Mouse (Mus musculus): ENCODE data around the gene Taf1d. TPM values are rescaled to one million over a fixed set of nuclear protein-coding genes. Genes with fewer than 3 reads are reported as not detected.
"Not testable (repeated sequence)": the region's sequence is repeated elsewhere in the genome, so short reads cannot be mapped to it uniquely, and the experiment has no call there.

Gene Taf1d
- total RNA-seq, 1 experiment from 2014 or later: 129 TPM

DNA sequence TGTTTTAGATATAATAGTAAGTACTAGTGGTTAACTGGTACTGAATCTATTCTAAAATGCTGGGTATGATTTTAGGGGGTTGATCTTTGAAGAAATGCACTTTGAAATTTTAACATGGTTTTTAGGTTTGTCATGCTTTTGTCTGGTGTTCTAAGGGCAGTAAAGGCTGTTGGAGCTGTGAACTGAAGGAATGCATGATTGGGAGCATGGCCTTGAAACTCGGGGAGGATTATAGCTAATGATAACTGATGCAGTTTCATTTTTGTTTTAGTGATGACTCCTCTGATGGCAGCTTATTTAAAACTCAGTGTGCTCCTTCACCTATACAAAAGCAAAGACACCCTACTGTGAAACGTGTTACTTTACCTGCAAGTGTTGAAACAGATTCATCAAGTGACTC is 2.2 kb downstream of the Taf1d start:
- no peak for DNase-seq

DNA sequence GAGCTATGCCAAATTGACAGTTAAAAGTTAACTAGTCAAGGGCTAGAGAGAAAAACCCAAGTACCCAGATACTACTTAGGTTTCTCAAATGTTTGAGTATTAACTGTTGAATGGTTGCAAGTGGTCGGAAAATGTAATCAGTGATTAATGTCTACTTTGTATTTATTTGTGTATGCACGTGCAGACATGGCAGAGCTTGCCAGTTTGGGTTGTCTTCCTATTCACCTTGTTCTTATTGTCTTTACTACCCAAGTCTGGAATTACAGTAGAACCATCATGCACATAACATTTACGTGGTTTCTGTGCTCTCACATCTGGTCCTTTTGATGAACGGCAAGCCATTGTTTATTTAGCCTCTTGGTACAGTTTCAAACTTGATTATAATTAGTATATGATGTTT is 3.4 kb downstream of the Taf1d start:
- DNase-seq: no peak

DNA sequence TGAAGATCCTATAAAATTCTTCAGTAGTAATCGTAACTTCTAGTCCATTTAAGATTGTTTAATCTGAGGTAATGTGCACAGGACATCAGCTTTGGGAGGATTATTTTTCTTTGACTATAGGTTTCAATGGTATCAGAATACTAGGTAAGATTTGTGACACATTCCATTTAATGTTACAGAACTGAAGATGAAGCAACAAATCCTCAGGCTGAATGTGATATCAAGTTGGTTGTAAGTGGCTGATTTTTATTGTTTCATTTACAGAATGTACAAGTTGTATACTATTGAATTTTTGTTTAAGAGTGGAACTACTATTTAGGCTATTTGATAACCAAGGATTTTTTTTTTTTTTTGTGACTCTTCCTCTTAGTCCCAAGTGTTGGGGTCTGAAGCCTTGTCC is 4.2 kb downstream of the Taf1d start:
- no peak for DNase-seq

DNA sequence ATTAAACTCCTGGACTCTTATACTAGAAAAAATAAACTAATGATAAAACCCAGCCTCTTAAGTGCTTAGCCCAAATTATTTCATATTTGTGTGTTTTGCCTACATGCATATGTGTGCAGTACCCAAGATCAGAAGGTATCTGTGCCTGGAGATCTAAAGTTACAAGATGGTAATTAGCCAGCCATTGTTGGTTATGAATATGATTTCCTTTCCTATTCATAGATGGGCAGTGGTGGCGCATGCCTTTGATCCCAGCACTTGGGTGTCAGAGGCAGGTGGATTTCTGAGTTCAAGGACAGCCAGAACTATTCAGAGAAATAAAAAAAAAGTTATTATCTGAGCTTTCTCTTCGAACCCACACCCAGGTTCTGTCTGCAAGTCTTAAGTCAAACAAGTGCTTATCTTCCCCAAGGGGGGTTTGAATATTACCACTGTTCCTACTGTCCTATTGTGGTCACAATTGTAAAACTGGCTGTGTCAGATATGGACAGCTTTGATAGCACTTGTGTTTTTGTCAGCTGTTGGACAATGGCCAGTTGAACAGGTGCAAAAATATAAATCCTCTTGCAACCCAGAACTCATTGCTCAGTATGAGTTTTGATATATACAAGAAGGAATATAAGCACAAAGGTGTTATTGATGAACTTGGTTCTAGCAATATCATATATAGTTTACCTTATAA is 6.2 kb downstream of the Taf1d start:
- no peak for DNase-seq

DNA sequence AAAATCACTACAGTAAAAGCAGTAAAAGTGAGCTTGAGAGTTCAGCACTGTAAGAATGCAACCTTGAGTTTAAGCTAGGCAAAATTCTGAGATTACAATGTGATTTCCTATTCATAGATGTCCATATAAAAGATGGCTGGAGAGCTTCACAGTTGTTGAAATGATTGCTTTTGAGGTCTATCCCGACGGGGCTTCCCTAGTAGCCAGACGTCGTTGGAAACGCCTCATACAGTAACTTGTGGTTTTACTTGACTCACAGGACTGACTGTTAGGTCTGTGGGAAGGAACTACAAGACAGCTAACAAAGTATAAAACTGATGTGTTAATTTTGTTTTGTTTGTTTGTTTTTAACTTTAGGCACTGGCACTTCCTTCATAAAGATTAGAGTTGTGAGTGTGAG is 7.6 kb downstream of the Taf1d start:
- no peak for DNase-seq

DNA sequence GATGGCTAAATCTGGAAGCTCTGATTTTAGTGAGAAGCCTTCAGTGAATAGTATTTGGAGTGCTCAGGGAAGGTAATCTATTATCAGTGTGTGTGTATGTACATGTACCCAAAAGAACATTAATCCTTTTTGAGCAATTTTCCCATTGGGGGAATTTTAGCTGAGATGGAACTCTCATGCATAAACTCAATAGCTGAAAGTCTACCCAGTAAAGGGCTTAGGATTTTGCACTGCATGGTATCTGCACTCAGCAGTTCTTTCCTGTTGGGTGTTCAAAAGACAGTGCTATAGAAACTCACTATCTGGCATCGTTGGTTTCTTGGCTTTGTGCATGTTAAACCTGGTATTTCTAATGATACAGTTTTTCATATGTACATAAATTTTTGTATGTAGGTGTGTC is 8.6 kb downstream of the Taf1d start:
- no peak for DNase-seq

DNA sequence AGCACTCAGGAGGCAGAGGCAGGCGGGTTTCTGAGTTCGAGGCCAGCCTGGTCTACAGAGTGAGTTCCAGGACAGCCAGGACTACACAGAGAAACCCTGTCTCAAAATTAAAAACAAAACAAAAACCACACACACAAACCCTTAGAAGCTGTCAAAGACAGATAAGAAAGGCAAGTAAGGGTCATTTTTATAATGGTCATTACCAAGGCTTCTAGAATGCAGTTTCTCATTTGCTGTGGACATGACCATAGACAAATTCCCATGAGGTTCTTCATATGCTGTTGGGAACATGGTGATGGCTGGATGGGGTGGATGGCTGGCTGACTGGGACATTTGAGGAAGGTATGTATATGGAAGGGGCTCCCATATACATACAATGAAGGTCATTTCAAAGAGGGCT is 10.3 kb downstream of the Taf1d start:
- not testable (repeated sequence) for DNase-seq

DNA sequence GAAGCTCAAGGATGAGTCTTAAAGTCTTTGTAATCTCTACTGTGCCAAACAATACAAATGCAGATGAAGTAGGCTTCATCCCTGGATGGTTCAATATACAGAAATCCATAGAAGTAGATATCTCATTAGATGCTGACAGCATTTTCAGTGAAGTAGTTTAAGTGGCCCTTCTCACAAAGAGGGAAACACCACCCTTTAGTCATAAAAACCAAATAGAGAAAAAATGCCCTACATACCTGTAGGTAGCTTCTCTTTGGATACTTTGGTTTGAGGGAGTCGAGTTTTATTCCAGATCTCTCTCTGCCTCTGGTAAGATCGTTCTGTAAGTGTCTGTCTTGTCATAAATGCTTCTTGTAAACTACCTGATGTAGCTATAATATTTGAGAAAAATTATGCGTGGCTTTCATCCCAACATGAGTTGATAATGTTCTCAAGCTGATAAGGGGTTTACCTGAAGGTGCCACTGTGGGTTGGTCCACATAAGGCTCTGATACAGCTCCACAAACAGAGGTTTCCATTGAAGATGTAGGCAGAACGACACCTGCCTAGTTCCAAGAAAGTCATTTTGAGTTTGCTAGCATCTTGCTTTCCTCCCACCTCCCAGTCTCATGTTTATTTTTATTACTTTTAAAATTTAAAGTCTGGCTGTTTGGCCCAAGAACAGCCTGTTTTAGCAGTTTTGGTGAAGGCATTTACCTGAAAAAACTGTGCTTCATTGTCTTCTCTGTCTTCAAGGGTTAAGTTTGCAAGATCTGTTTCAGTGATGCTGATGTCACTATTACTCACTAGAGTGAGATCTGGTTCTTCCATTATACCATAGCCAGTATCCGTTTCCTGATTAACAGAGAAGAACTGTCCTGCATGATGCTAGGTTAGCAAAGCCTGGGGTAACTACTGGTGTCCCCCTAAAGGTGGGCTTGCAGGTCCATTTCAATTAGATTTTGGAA is 11.5 kb downstream of the Taf1d start:
- no peak for DNase-seq

DNA sequence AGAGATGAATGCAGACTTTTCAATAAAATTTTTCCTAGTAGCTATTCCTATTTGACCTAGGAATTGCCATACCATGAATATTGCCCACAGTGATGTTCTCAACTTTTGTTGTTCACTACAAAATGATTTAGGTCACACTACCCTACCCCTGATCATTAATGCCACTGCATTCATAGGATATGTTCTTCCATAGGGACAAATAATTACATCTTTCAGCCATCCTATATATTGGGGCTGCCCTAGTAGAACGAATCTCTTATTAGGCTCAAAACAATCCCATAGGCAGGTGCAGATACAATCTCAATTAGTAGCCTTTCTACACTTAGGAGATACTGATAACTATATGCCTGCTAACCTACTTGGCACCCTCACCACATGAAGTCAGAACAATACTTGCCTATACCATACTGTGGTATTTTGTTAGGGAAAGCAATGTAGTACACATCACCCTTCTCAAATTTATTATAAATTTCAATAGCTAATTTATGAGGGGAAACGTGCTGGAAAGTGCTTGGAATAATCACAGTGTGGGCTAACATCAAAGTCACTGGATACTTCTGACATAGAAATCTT is 12.2 kb downstream of the Taf1d start:
- DNase-seq: no peak

DNA sequence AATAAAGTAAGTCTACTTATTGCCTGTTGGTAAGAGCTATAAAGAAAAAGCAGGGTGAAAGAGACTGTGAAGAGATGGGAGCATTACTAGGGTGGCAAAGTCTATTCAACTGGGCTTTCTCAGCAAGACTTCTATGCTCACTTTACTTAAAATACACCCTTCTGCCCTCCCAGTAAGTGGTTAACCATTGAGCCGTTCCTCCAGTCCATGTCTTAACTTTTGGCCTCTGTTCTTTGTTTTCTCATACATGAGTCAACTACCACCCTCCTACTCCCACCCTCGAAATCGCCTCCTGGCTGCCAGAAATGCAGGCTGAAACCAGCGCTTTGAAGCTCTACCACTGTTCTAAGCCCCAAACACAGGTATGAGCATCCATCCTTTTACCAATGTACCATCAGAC is 31.8 kb downstream of the Taf1d start:
- no peak for DNase-seq

DNA sequence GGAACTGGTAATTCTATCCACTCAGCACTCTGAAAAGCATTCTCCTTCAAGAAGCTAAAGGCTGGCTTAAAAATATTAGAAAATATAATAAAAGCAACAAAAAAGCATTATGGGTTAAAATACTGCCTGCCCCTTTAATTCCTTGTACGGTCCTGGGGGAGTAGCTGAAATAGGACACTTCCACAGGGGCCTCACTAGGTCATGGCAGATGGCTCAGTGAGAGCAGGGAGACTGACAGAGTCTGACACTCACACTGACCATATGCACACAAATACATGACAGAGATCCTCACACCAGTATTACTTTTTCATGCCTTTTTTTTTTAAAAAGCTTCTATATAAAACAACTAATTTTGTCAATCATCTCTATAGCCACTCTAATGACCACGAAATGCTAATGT is 43.9 kb downstream of the Taf1d start:
- DNase-seq: no peak

DNA sequence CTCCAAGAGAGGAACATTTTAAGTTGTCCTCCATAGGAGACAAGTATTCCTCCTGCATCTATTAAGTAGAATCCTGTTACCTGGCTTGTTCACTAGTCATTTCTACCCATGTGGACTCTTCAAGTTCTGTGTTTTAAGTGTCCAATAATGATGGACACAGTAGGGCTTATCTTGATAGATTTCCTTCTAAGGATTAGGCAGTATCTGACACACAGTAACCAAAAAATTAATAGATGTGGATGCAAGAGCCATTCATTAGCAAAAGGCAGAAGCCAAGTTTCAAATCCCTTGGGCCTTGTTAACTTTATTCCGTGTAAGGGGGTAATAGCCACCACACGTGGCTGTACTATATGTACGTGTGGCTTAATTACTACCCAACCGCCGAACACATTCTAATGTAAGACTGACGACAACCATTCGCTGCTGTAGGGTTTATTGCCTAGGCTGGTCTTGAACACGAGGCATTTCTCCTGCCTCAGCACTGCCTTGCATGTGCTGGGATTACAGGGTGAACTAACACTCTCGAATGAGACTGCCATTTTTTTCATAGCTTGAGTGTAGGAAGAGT is 51.0 kb downstream of the Taf1d start:
- no peak for DNase-seq

DNA sequence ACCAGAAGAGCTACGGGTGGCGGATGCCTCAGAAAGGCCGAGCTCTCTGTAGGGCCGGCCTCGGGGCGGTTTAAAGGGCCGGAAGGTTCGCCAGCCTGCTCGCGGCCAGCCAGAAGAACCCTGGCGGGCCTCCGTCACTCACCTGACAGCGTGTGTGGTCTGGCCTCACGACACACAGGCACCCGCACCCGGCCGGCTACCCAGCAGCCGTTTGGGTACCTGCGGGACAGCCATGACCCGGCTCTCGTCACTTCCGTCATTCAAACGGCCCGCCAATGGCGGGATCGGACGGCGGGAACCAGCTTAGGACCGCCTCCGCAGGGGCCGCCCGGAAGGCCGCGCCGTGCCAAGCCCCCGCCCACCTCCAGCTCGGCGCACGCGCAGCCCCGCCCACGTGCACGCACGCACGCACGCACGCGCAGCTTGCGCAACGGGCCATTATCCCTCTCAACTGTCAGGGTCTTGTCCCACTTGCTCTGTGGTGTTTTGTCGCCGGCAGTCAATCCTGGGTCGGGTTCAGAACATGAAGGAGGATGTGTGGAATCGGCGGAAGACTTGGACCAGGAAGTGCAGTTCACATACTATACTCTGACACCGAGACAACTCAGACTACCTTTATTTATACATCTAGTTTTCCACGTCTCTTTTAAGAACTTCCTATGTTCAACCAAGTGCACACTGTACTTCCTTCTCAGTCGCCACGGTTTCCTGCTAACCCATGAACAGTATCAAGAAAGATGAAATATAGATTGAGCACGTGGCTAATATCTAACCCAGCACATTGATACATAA is 51.7 kb downstream of the Taf1d start, which contains the start of gene Cep295:
Cep295 (minus strand) TSS at position 305 of the 792 bp plus-strand sequence.
- DNase-seq: peak; percentile 99

DNA sequence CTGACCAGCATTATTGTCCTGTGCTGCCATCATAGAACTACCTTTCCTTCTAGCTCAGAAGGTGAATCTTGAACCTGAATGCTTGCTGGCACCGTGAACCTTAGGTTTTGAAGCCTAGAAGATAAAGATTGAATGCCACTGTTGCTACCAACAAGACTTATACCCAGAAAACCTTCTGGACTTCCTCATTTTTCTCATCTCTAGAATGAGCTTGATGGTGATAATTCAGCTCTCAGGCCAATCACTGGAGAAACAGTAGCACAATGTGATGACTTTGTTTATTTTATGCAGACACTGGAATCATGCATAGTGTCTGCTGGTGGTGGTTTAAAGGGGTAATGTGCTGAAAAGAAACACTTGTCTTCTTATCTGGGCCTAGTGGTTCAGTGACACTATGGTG is 58.8 kb downstream of the Taf1d start:
- no peak for DNase-seq

DNA sequence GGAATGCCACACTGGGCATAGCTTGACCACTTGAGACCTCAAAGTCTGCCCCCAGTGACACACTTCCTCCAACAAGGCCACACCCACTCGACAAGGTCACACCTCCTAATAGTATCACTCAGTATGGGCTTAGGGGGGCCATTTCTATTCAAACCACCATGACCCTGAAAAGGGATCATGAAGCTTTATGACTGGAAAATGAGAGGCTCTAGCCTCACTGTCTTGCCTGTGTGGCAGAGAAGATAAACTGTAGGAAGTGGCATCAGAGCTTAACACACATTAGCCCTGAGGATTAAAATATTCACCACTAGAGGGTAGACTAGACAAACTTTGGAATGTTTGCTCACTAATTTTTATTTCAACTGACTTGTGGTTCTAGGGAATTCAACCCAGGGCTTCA is 59.8 kb downstream of the Taf1d start:
- no peak for DNase-seq

DNA sequence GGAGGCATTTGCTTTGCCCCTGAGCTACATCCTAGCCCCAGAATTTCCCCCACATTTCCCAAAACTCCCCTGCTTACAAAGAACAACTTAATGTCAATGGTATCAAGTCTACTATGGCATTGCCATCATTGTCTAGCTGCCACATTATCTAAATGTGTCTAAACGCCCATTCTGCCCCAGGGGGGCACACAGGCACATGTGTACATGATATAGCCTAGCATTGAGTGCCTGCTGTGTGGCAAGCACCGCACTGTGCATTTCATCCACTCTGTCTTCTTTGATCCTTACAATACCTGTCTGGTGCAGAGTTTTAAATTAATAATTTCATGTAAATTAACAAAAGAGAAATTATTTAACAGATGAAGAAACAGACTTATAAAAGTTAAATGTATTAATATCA is 60.2 kb downstream of the Taf1d start:
- DNase-seq: no peak

Small RNA genes lying within 50 kb of the gene (microRNA-seq; reads per million reads assigned to microRNA genes)
- gene Gm49349: 0 reads per million in 2 experiments
- gene mmu-mir-7650: 0 reads per million in 2 experiments

Other genes with a start within 250 kb of the Taf1d start
- gene Hephl1, start 194.1 kb upstream of the Taf1d start, total RNA-seq (2021): 0.24 and 0.43 TPM in 2 replicates
- 1.0 TPM in 1 of 2 replicates, not detected in the other for gene Vstm5, start 67.2 kb upstream of the Taf1d start, total RNA-seq (2021)
- gene Med17, start 26.3 kb upstream of the Taf1d start, total RNA-seq (2021): 21.8 and 43.0 TPM in 2 replicates
- 102 and 104 TPM in 2 replicates for gene 4931406C07Rik, start 234 bp downstream of the Taf1d start, total RNA-seq (2021)
- gene Cep295, start 51.6 kb downstream of the Taf1d start, total RNA-seq (2021): 18.7 and 19.2 TPM in 2 replicates
- 26.6 and 32.0 TPM in 2 replicates for gene Smco4, start 187.2 kb downstream of the Taf1d start, total RNA-seq (2021)

All from adrenal gland, postnatal 25 days (tissue).